Mouse (Mus musculus) megakaryocyte, embryonic 14.5 days (primary cell): ENCODE measurements around the gene Zcchc9.

Source experiments
- FLI1 ChIP-seq: IDR thresholded peaks from 2 replicates; pipeline ENCODE4 v1.6.1; 2012; ENCODE audit warnings: low read length, inconsistent platforms, mixed read lengths
- GATA1 ChIP-seq: IDR thresholded peaks from 3 replicates; pipeline ENCODE4 v1.6.1; 2012; ENCODE audit warnings: mixed read lengths, low read length, inconsistent platforms, borderline replicate concordance

- TF ChIP-seq GATA1 (no peak), FLI1 (no peak)
Observed at GRCm38 (mm10) chr13:91765627-91766026, 41.9 kb downstream of the Zcchc9 start.
